Mouse (Mus musculus) gastrocnemius, adult 18-20 months (tissue): ENCODE measurements around the gene Ctnna3. TPM values are rescaled to one million over a fixed set of nuclear protein-coding genes. Genes with fewer than 3 reads are reported as not detected.
"Not testable (repeated sequence)": the region's sequence is repeated elsewhere in the genome, so short reads cannot be mapped to it uniquely, and the experiment has no call there.

ENCODE experiments used
- DNase-seq: peaks from one replicate; pipeline ENCODE4 v3.0.0; 2021; ENCODE audit warnings: low spot score
- total RNA-seq, 2 experiments: library from RNA; stranded (reverse); gene quantifications; 2 replicates each; pipeline ENCODE4 v1.2.3; 2021

The Ctnna3 gene
- total RNA-seq, 2 experiments from 2014 or later = 22.0 to 26.9 TPM

DNA sequence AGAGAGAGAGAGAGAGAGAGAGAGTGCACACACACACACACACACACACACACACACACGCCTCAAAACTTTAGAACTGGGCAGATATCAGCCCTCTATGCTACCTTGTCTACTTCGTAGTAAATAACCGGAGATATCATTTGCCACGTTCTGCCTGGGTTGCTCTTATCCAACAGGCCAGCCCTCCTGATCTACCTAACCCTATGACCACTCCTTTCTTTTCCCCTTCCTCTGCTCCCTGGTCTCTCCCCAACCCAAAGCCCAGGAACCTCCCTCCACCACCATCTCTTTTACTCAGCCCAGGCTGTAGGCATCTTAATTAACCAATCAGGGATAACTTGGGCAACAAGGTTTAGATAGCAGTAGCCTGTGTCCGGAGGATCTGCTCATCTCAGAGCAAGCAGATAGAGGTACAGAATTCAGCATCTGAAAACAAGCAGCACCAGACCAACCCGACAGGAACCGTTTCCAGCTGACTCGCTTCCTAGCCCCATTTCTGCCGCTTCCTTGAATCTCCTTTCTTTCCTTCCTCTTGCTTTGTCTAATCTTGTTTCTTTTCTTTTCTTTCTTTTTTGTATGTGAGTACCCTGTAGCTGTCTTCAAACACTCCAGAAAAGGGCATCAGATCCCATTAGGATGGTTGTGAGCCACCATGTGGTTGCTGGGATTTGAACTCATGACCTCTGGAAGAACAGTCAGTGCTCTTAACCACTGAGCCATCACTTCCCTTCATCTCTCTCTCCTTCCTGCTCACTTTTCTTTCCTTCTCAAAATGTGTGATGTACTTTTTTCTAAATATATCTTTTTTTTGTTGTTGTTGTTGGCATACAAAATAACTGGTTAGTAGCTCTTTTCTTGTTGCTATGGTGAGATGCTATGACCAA is 6.1 kb upstream of the Ctnna3 start:
- no peak for DNase-seq

GRCm38 (mm10) chr10:63424475-63424814 is 5.5 kb upstream of the Ctnna3 start:
- DNase-seq = peak; percentile 34

DNA sequence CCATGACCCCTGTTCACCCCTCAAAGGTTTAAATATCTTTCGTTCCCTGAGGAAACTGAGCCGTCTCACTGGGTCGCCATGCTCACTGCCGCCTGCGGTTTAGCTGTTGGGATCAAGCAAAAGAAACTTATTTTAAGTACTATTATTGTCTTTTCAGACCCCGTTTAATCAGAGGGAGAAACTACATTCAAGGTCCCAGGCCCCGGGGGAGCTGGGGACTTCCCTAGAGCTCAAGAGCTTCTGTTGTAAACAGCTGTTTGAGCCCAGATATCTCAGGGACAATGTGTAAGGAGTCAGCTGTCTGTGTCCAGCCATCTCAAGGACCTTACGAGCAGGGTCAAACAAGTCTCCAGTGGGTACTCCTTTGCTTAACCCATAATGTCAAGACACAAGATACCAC is 2.8 kb upstream of the Ctnna3 start:
- no peak for DNase-seq

- peak; percentile 14 for DNase-seq
These were observed 1.5 kb upstream of the Ctnna3 start for GRCm38 (mm10) chr10:63428243-63429022.

- DNase-seq = no peak
These were observed 916 bp upstream of the Ctnna3 start for GRCm38 (mm10) chr10:63429023-63429340.

GRCm38 (mm10) chr10:63429380-63429779 is 518 bp upstream of the Ctnna3 start:
- peak; percentile 98 for DNase-seq

DNA sequence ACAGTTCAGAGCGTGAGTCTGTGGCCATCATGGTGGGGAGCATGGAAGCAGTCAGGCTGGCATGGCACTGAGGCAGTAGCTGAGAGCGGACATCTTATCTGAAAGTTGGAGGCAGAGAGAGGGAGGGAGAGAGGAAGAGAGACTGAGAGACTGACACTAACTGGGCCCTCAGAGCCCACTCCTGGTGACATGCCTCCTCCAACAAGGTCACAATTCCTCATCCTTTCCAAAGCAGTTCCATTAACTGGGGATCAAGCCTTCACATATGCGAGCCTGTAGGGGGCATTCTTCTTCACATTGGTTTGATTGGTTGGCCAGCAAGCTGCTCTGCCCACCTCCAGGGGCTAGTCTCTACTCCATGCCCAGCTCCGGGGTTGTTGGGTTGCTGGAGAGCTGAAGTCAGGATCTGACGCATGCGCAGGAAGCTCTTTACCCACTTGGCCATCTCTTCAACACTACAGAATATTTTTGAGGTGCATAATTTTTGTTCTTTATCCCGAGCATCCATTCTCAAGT is 1.4 kb downstream of the Ctnna3 start:
- no peak for DNase-seq

DNA sequence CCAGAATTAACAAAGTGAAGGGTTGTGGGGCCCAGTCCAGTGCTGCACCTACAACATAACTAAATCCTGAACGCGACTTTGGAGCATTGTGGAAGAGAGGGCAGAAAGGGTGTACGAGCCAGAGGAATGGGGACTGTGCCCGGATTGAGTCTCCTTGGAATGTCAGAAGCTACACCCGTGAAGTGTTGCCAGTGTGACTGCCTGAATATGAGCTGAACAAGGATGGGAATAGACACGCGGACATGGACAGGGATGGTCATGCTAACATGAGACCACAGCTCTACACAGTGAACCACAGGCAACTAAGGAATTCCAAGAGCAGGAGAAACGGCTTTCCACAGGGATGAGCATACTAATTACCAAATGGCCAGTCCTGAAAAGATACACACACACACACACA is 2.2 kb downstream of the Ctnna3 start:
- no peak for DNase-seq

- no peak for DNase-seq
These were observed 3.0 kb downstream of the Ctnna3 start for GRCm38 (mm10) chr10:63432887-63433286.

DNA sequence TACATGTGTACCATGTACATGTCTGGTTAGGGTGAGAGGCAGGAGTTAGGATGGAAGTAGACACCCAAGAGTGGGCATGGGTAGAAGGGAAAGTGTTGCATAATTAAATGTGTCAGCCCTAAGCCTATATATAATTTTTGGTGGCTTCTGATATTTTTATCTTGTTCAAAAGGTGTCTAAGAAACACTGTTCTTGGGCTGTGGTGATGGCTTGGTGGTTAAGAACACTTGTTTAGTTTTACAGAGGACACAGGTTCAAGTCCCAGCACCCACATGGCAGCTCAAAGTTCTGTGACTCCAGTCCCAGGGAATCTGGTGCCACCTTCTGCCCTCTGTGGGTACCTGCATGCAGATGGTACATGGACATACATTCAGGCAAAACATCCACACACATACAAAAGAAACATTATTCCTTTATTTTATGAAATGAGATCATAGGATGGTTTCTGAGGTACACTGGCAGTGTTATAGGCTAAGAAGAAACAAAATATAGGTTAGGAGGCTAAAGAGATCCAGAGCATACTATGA is 8.9 kb downstream of the Ctnna3 start:
- no peak for DNase-seq

DNA sequence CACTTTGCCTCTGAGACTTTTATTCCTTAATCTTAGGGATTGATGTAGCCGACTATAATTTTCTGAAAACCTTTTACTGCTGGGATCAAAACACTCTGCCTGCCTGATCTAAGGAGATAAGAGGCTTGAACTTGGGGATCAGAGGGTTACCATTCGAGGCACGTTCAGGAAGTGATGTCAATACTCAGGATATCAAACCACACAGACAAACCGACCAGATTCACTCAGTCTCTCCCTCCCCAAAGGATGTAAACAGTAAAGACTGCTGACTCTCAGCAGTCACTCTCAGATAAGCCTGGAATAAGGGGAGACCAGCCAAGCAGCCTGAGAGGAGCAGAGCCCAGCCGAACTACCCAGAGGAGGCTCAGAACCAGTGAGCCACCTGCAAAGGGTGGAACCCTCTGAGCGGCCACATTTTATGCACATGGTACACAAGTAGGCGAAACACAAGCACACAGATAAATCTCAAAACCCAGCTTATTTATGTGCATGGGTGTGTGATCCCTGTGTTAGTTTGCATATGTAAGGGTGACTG is 9.9 kb downstream of the Ctnna3 start:
- DNase-seq = no peak

DNA sequence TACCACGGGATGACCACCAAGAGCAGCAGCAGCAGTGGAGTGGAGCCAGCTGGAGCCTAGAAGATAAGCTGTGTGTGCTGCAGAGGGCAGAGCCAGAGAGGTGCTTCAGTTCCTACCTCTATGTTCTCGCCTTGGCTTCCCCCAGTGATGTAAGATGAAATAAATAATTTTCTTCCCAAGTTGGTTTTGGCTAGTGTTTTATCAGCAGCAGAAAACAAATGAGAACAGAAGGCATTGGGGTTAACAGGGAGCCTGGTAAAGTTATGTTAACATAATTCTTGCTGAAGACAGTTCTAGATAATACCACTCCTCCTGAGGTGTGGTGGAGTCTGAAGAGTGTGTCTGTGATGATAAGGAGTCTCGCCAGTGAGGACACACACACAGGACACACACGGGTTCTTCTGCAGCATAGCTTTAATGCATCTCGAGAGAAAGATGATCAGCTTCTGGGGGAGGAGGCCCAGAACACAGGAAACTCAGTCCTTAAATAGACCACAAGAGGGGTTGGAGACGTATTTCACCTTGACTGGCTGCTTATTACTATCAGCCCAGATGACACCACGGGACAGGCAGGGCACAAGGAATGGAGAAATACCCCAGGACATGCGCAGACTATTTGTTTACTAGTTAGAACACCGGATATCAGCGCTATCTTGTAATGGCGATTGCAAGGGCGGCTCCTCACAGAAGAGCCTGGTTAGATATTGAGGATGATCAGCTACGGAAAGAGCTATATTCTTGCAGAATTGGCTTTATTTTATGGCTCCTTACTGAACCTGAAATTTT is 14.9 kb downstream of the Ctnna3 start:
- not testable (repeated sequence) for DNase-seq

DNA sequence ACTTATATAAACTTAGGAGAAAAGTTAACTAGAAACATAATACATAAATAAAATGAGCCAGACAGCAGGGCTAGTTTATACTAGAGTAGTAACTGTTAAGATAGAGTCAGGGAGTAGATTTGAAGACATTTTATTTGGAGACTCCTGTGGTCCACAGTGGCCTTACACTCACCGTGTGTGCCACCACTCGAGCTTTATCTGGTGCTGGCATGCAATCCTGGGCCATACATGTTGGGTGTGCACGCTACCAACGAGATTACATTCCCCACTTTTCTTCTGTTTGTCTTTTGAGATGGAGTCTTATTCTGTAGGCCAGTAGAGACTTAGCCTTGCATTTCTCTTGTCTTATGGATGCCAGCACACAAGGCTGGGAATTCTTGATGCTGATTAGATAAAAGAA is 24.0 kb downstream of the Ctnna3 start:
- no peak for DNase-seq

DNA sequence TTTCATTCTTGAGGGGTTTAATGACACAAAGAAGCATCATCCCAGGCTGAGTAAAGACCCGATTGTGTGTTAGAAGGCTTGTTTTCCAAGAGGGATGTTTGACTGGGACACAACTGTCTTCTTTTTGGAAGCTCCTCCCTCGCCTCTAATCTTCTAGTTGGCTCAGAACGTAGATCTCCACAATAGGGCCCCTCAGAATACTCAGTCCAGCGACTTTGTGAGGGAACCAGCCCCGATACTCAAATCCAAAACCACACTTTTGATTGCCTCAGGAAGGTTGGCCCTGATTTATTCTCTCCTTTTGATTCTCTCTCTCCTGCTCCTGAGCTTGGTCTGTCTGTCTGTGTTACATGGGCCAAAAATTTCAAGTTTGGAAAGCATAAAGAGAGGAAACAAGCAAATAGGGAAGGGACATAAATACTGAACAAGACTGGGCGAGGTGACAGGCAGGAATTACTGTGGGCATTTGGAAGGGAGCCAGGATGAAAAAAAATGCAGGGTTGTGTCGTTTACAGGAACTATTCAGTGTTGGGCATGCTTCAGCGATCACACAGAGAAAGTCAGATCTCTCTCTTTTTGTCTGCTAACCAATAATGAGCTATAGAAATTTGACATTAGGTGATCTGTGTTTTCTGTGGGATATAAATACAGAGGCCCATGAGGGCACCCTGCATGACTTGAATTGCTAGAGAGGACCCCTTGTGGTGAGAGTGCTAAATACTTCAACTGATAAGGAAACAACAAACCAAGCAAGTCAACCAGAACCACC is 25.4 kb downstream of the Ctnna3 start:
- no peak for DNase-seq

- no peak for DNase-seq
These were observed 27.6 kb downstream of the Ctnna3 start for GRCm38 (mm10) chr10:63457292-63458128.

GRCm38 (mm10) chr10:63460935-63461334 is 31.0 kb downstream of the Ctnna3 start:
- no peak for DNase-seq

- no peak for DNase-seq
These were observed 42.6 kb downstream of the Ctnna3 start for GRCm38 (mm10) chr10:63472473-63472872.

GRCm38 (mm10) chr10:63476167-63476647 is 46.3 kb downstream of the Ctnna3 start:
- peak; percentile 61 for DNase-seq

DNA sequence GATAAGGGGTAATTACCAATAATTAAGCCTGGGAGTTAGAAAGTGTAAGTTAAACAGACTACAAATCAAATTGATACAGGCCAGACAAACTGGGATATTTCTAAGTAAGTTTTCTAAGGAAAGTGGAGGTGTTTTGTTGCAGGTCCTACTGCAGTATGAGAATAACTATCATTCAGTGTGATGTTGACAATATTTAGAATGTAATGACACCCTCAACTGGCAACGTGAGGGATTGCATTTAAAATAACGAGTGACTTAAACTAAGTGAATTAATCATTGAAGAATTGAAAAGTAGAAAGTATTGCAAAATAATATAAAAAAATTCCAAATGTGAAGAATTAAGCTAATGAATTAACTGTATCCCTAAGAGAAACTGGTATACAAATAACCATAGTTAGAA is 49.0 kb downstream of the Ctnna3 start:
- peak; percentile 19 for DNase-seq
